Mouse (Mus musculus): ENCODE data around the gene Acsm5. TPM values are rescaled to one million over a fixed set of nuclear protein-coding genes. Genes with fewer than 3 reads are reported as not detected.
"Not testable (repeated sequence)": the region's sequence is repeated elsewhere in the genome, so short reads cannot be mapped to it uniquely, and the experiment has no call there.

Gene Acsm5
- polyA plus RNA-seq, 1 experiment = 0.25 TPM

DNA sequence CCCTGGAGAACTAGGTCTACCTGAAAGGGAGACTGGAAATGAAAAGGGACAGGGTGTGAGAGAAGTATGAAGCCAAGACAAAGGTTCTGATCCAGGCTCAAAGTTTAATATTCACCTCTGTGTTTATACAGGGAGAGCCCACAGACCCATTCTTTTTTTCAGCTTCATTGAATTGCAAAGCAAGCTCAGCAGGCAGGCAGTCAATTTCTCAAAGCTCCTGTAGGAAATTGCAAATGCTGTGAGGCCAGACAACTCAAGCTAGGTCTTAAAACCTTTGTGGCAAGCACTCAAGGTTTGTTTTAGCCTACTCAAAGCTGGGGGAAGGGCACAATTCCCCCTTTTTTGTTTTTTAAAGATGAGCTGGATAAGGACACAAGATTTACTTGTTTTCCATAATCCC is 26.3 kb downstream of the Acsm5 start:
- Histone ChIP-seq H3K4me1 (ENCODE audit: control insufficient read depth, insufficient read depth, low read length) (no peaks in the 10 kb centered on the region), H3K4me3 (ENCODE audit: control insufficient read depth, low read depth, low read length) (no peak overlapping the region), H3K27ac (ENCODE audit: control insufficient read depth, insufficient read depth, low read depth, low read length) (no peak overlapping the region), H3K36me3 (ENCODE audit: control insufficient read depth, insufficient read depth, low read length) (no peaks in the 10 kb centered on the region), H3K27me3 (ENCODE audit: control insufficient read depth, insufficient read depth, low read length) (no peaks in the 10 kb centered on the region)
- TF ChIP-seq CTCF (IDR thresholded peaks at IDR 0.05; ENCODE audit: control insufficient read depth, insufficient read depth, insufficient replicate concordance, low read depth, low read length) (no peak), POLR2A (IDR thresholded peaks at IDR 0.05; ENCODE audit: control insufficient read depth, low read depth, low read length) (no peak)

DNA sequence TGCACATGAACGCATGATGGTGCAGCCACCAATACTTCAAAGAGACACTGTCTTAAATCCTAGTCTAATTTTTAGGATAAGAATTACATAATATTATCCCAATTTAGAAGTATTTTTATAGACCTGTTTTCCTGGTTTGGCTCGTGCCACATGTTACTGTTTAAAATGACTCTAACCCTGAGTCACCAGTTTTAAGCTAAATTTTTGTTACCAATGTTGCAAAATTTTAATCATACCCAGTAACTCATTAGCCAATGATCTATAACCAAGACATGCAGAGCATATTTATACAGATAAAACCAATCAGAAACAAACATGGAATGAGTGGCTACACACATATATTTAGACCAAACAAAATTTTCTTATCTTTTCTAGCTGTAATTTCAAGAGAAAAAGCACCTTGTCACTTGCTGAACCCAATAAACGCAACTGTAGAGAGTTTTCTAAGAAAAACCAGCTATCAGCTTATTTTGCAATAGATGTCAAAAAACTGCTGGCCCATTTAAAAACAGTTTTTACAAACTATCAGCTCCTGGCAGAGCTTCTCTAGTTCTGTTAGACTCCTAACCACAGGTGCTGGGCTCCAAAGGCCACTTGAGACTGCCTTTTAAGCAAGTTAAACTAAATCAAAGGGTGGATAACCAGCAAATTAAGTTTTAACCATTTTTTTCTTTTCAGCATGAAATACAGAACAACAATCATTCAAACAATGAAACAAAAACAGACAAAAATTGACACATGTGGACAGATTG is 31.4 kb downstream of the Acsm5 start:
- no peaks in the 10 kb centered on the region for H3K36me3 ChIP-seq (ENCODE audit: control insufficient read depth, insufficient read depth, low read length)
- H3K27ac ChIP-seq (ENCODE audit: control insufficient read depth, insufficient read depth, low read depth, low read length) = no peak overlapping the region
- no peaks in the 10 kb centered on the region for H3K4me1 ChIP-seq (ENCODE audit: control insufficient read depth, insufficient read depth, low read length)
- H3K27me3 ChIP-seq (ENCODE audit: control insufficient read depth, insufficient read depth, low read length) = no peaks in the 10 kb centered on the region
- TF ChIP-seq CTCF (IDR thresholded peaks at IDR 0.05; ENCODE audit: control insufficient read depth, insufficient read depth, insufficient replicate concordance, low read depth, low read length) (no peak), POLR2A (IDR thresholded peaks at IDR 0.05; ENCODE audit: control insufficient read depth, low read depth, low read length) (no peak)
- no peak overlapping the region for H3K4me3 ChIP-seq (ENCODE audit: control insufficient read depth, low read depth, low read length)

DNA sequence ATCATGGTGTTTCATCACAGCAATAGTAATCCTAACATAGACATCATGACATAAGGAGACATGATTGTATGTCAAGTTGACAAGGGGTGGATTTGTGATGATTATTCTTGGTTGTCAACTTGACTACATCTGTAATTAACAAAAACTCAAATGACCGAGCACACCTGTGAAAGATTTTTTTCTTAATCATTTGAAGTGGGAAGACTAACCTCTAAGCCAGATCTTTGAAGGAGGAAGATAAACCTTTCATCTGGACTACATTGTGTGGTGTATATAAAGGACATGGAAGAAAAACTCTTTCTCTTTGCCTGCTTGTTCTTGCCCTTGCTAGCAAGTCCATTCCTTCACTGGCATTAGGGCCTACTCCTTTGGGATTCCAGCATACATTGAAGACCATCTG is 34.8 kb downstream of the Acsm5 start, which contains the start of gene Acsm2:
Gene Acsm2, plus strand, starts transcription at position 301 of the 400 bp plus-strand sequence.
- H3K4me3 ChIP-seq (ENCODE audit: control insufficient read depth, low read depth, low read length) = no peak within 1 kb of the TSS
- no peaks in the 10 kb centered on the region for H3K27me3 ChIP-seq (ENCODE audit: control insufficient read depth, insufficient read depth, low read length)
- H3K4me1 ChIP-seq (ENCODE audit: control insufficient read depth, insufficient read depth, low read length) = no peaks in the 10 kb centered on the region
- no peaks in the 10 kb centered on the region for H3K36me3 ChIP-seq (ENCODE audit: control insufficient read depth, insufficient read depth, low read length)
- H3K27ac ChIP-seq (ENCODE audit: control insufficient read depth, insufficient read depth, low read depth, low read length) = no peak within 1 kb of the TSS
- TF ChIP-seq POLR2A (IDR thresholded peaks at IDR 0.05; ENCODE audit: control insufficient read depth, low read depth, low read length) (no peak), CTCF (IDR thresholded peaks at IDR 0.05; ENCODE audit: control insufficient read depth, insufficient read depth, insufficient replicate concordance, low read depth, low read length) (no peak)

DNA sequence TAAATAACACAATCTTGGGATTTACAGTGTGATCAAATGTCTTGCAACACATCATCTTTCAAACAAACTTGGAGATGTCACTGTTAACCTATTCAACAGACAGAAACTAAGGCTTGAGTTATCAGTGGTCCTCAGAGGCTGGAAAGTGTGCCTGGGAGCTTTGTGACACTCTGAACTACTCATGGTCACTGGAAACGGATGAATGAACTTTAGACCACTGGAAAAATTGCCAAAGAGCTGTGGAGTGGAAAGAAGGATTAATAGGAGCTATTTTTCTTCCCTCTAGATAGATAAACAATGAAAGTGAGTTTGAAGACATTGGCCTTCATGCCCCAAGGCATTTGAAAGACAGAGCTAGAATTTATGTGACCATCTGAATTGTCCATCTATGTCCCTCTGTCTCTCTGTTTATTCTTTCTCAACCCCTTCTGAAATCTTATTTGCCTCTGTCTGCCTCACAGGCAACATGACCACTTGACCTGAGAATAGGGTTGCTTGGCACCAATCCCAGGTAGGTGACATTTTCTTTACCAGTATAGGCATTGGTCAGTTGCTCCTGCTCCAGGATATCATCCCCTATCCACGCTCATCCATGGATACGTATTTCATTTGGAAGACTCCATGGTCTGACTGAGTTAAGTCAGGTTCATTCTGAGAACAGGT is 40.7 kb downstream of the Acsm5 start:
- Histone ChIP-seq H3K4me3 (ENCODE audit: control insufficient read depth, low read depth, low read length) (no peak overlapping the region), H3K4me1 (ENCODE audit: control insufficient read depth, insufficient read depth, low read length) (no peaks in the 10 kb centered on the region), H3K27me3 (ENCODE audit: control insufficient read depth, insufficient read depth, low read length) (no peaks in the 10 kb centered on the region), H3K36me3 (ENCODE audit: control insufficient read depth, insufficient read depth, low read length) (no peaks in the 10 kb centered on the region), H3K27ac (ENCODE audit: control insufficient read depth, insufficient read depth, low read depth, low read length) (no peak overlapping the region)
- TF ChIP-seq CTCF (IDR thresholded peaks at IDR 0.05; ENCODE audit: control insufficient read depth, insufficient read depth, insufficient replicate concordance, low read depth, low read length) (no peak), POLR2A (IDR thresholded peaks at IDR 0.05; ENCODE audit: control insufficient read depth, low read depth, low read length) (no peak)

DNA sequence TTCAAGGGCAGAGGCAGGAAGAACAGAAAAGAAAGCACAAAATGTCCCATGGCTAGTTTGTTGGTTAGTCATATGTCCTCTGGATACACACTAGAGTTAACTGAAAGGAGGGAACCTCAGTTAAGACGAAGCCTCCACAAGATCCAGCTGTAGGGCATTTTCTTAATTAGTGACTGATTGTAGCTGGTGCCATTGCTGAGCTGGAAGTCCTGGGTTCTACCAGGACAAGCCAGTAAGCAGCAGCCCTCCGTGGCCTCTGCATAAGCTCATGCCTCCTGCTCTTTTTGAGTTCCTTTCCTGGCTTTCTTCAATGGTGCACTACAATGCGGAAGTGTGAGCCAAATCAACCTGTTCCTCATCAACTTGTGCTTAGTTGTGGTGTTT is 41.2 kb downstream of the Acsm5 start:
- H3K4me1 ChIP-seq (ENCODE audit: control insufficient read depth, insufficient read depth, low read length) = no peaks in the 10 kb centered on the region
- no peaks in the 10 kb centered on the region for H3K27me3 ChIP-seq (ENCODE audit: control insufficient read depth, insufficient read depth, low read length)
- H3K27ac ChIP-seq (ENCODE audit: control insufficient read depth, insufficient read depth, low read depth, low read length) = no peak overlapping the region
- TF ChIP-seq CTCF (IDR thresholded peaks at IDR 0.05; ENCODE audit: control insufficient read depth, insufficient read depth, insufficient replicate concordance, low read depth, low read length) (no peak), POLR2A (IDR thresholded peaks at IDR 0.05; ENCODE audit: control insufficient read depth, low read depth, low read length) (no peak)
- H3K4me3 ChIP-seq (ENCODE audit: control insufficient read depth, low read depth, low read length) = no peak overlapping the region
- no peaks in the 10 kb centered on the region for H3K36me3 ChIP-seq (ENCODE audit: control insufficient read depth, insufficient read depth, low read length)

DNA sequence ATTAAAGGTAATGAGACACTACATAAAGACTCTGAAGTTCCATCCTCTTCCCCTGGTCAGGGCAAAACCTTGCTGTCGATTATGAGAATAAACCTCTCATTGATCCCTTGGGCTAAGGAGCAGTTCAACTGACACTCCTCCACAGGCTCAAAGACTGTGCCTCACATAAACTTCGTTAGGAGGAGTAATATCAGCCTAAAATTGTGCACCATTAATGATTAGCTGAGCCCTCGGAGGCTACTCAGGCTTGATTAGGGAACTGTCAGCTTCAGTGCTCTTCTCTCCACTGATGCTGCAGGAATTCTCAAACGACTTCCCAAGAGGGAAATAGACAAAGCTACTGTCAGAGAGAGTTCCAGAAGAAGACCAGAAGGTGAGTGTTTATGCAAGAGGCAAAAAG is 42.2 kb downstream of the Acsm5 start:
- H3K4me1 ChIP-seq (ENCODE audit: control insufficient read depth, insufficient read depth, low read length) = no peaks in the 10 kb centered on the region
- TF ChIP-seq POLR2A (IDR thresholded peaks at IDR 0.05; ENCODE audit: control insufficient read depth, low read depth, low read length) (no peak), CTCF (IDR thresholded peaks at IDR 0.05; ENCODE audit: control insufficient read depth, insufficient read depth, insufficient replicate concordance, low read depth, low read length) (no peak)
- no peak overlapping the region for H3K27ac ChIP-seq (ENCODE audit: control insufficient read depth, insufficient read depth, low read depth, low read length)
- no peaks in the 10 kb centered on the region for H3K36me3 ChIP-seq (ENCODE audit: control insufficient read depth, insufficient read depth, low read length)
- H3K27me3 ChIP-seq (ENCODE audit: control insufficient read depth, insufficient read depth, low read length) = no peaks in the 10 kb centered on the region
- H3K4me3 ChIP-seq (ENCODE audit: control insufficient read depth, low read depth, low read length) = no peak overlapping the region

DNA sequence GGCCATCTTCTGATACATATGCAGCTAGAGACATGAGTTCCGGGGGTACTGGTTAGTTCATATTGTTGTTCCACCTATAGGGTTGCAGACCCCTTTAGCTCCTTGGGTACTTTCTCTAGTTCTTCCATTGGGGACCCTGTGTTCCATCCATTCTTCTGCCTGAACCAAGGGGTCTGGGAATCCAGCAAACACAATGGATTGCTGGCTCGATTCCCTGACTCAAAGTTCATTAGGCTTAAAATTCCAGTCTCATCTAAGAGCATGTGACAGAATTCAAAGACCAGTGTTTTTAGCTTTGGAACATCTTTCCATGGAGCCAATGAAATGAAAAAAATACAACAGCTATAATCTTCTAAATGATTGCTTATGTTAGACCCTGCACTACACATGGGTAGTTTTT is 43.2 kb downstream of the Acsm5 start:
- H3K4me1 ChIP-seq (ENCODE audit: control insufficient read depth, insufficient read depth, low read length); H3K36me3 ChIP-seq (ENCODE audit: control insufficient read depth, insufficient read depth, low read length): not testable (repeated sequence)

More for the DNA sequence above, 43.2 kb downstream of the Acsm5 start:
- H3K27ac ChIP-seq (ENCODE audit: control insufficient read depth, insufficient read depth, low read depth, low read length); H3K27me3 ChIP-seq (ENCODE audit: control insufficient read depth, insufficient read depth, low read length); H3K4me3 ChIP-seq (ENCODE audit: control insufficient read depth, low read depth, low read length): not testable (repeated sequence)

Measured in testis, adult 2 months (tissue).